Mouse (Mus musculus) kidney, embryonic 14.5 days (tissue): Measurements from ENCODE around the gene D930007J09Rik. TPM values are rescaled to one million over a fixed set of nuclear protein-coding genes. Genes with fewer than 3 reads are reported as not detected.
A peak's percentile ranks its signal among the peaks of the same experiment; 100 is the strongest.

ENCODE experiments used
- ATAC-seq: fragments of 200-750 bp; cut with Nextera tagmentation; 2 replicates; pipeline ENCODE4 v1.8.0; 2017; ENCODE audit warnings: moderate number of reproducible peaks, mild to moderate bottlenecking, moderate TSS enrichment, moderate library complexity; ENCODE audit not compliant: low FRiP score, low TSS enrichment
- H3K27ac ChIP-seq: fragments of 300-500 bp; sonication (generic); 2 replicates; pipeline ENCODE4 v1.5.1; 2014; ENCODE audit warnings: low read depth, mild to moderate bottlenecking, low read length, moderate library complexity, mixed read lengths
- H3K27me3 ChIP-seq: fragments of 300-500 bp; sonication (generic); 2 replicates; pipeline ENCODE4 v1.6.1; 2014; ENCODE audit warnings: mild to moderate bottlenecking, low read length; ENCODE audit not compliant: control insufficient read depth, insufficient read depth
- H3K36me3 ChIP-seq: fragments of 300-500 bp; sonication (generic); 2 replicates; pipeline ENCODE4 v1.6.1; 2014; ENCODE audit warnings: low read length, mixed read lengths; ENCODE audit not compliant: control insufficient read depth, insufficient read depth
- H3K4me1 ChIP-seq: fragments of 300-500 bp; sonication (generic); 2 replicates; pipeline ENCODE4 v1.6.1; 2014; ENCODE audit warnings: low read length, mixed read lengths; ENCODE audit not compliant: control insufficient read depth, insufficient read depth
- H3K4me2 ChIP-seq: fragments of 300-500 bp; sonication (generic); replicated peaks from 2 replicates; pipeline ENCODE4 v1.6.1; 2014; ENCODE audit warnings: low read depth, mild to moderate bottlenecking, low read length
- H3K4me3 ChIP-seq: fragments of 300-500 bp; sonication (generic); 2 replicates; pipeline ENCODE4 v1.5.1; 2014; ENCODE audit warnings: mild to moderate bottlenecking, low read length
- H3K9ac ChIP-seq: fragments of 300-500 bp; sonication (generic); 2 replicates; pipeline ENCODE4 v1.6.1; 2014; ENCODE audit warnings: low read depth, mild to moderate bottlenecking, low read length, moderate library complexity
- H3K9me3 ChIP-seq: fragments of 300-500 bp; sonication (generic); 2 replicates; pipeline ENCODE4 v1.6.1; 2016; ENCODE audit warnings: low read length; ENCODE audit not compliant: control insufficient read depth
- WGBS: fragments of 180-500 bp; shearing (Covaris S2); extraction: QIAGEN DNeasy Blood & Tissue Kit; methylation state at CpG from one replicate; pipeline ENCODE4 v1.1.7; 2014; 5-methylcytosine and 5-hydroxymethylcytosine counted together
- polyA plus RNA-seq: library from polyadenylated mRNA; unstranded; fragments of >200 nt; fragmentation: Nextera tagmentation; extraction: Ambion mirVana; gene quantifications from 2 replicates; pipeline ENCODE4 v1.2.1, GENCODE M21; 2014

Gene D930007J09Rik
- polyA plus RNA-seq, 1 experiment from 2014 or later, result not detected

- no peak overlapping the region for H3K9ac ChIP-seq
- no peak overlapping the region for H3K4me3 ChIP-seq
- no peaks in the 10 kb centered on the region for H3K4me1 ChIP-seq
- H3K4me2 ChIP-seq, result no peak overlapping the region
- no peaks in the 10 kb centered on the region for H3K36me3 ChIP-seq
- 57% methylated on average over 1 of the region's 1 CpGs for WGBS
- no peak for ATAC-seq
- H3K27me3 ChIP-seq, result no peaks in the 10 kb centered on the region
- H3K27ac ChIP-seq, result no peak overlapping the region
- H3K9me3 ChIP-seq, result no peaks in the 10 kb centered on the region
Measured at GRCm38 (mm10) chr13:32839314-32839713, 36.7 kb upstream of the D930007J09Rik start.

GRCm38 (mm10) chr13:32834513-32834912 is 31.9 kb upstream of the D930007J09Rik start:
- WGBS, result 91% methylated on average over 5 of the region's 5 CpGs
- Histone ChIP-seq H3K9me3 (no peaks in the 10 kb centered on the region), H3K4me1 (no peaks in the 10 kb centered on the region), H3K4me3 (no peak overlapping the region), H3K27ac (no peak overlapping the region), H3K27me3 (no peaks in the 10 kb centered on the region), H3K36me3 (no peaks in the 10 kb centered on the region), H3K9ac (no peak overlapping the region), H3K4me2 (no peak overlapping the region)
- ATAC-seq, result no peak

- no peak for ATAC-seq
- no peaks in the 10 kb centered on the region for H3K36me3 ChIP-seq
- WGBS, result 78% methylated on average over 6 of the region's 6 CpGs
- H3K27ac ChIP-seq, result no peak overlapping the region
- H3K9ac ChIP-seq, result no peak overlapping the region
- no peaks in the 10 kb centered on the region for H3K4me1 ChIP-seq
- H3K27me3 ChIP-seq, result no peaks in the 10 kb centered on the region
- no peak overlapping the region for H3K4me2 ChIP-seq
- H3K4me3 ChIP-seq, result no peak overlapping the region
- no peaks in the 10 kb centered on the region for H3K9me3 ChIP-seq
Measured at GRCm38 (mm10) chr13:32833237-32833636, 30.6 kb upstream of the D930007J09Rik start.

GRCm38 (mm10) chr13:32832776-32833175 is 30.1 kb upstream of the D930007J09Rik start:
- no peak overlapping the region for H3K9ac ChIP-seq
- WGBS, result 75% methylated on average over 3 of the region's 3 CpGs
- no peaks in the 10 kb centered on the region for H3K36me3 ChIP-seq
- no peak for ATAC-seq
- H3K27me3 ChIP-seq, result no peaks in the 10 kb centered on the region
- H3K4me2 ChIP-seq, result no peak overlapping the region
- H3K27ac ChIP-seq, result no peak overlapping the region
- no peaks in the 10 kb centered on the region for H3K4me1 ChIP-seq
- no peaks in the 10 kb centered on the region for H3K9me3 ChIP-seq
- no peak overlapping the region for H3K4me3 ChIP-seq

- H3K9ac ChIP-seq, result no peak overlapping the region
- no peak overlapping the region for H3K4me3 ChIP-seq
- H3K4me2 ChIP-seq, result no peak overlapping the region
- no peak overlapping the region for H3K27ac ChIP-seq
- H3K36me3 ChIP-seq, result no peaks in the 10 kb centered on the region
- WGBS, result 74% methylated on average over 3 of the region's 3 CpGs
- no peak for ATAC-seq
- H3K4me1 ChIP-seq, result no peaks in the 10 kb centered on the region
- H3K9me3 ChIP-seq, result no peaks in the 10 kb centered on the region
- H3K27me3 ChIP-seq, result no peaks in the 10 kb centered on the region
Measured at GRCm38 (mm10) chr13:32831505-32832273, 29.0 kb upstream of the D930007J09Rik start.

GRCm38 (mm10) chr13:32828886-32829285 is 26.2 kb upstream of the D930007J09Rik start:
- Histone ChIP-seq H3K27me3 (no peaks in the 10 kb centered on the region), H3K27ac (no peak overlapping the region), H3K9me3 (no peaks in the 10 kb centered on the region), H3K4me2 (no peak overlapping the region), H3K36me3 (no peaks in the 10 kb centered on the region), H3K4me3 (no peak overlapping the region), H3K9ac (no peak overlapping the region), H3K4me1 (no peaks in the 10 kb centered on the region)
- WGBS, result 77% methylated on average over 4 of the region's 4 CpGs
- ATAC-seq, result no peak

- H3K27me3 ChIP-seq, result no peaks in the 10 kb centered on the region
- H3K4me2 ChIP-seq, result no peak overlapping the region
- ATAC-seq, result 0 out of 2 replicates have a peak, but pooled peaks have one; percentile 35
- H3K9ac ChIP-seq, result no peak overlapping the region
- no peak overlapping the region for H3K27ac ChIP-seq
- no peaks in the 10 kb centered on the region for H3K9me3 ChIP-seq
- no peaks in the 10 kb centered on the region for H3K4me1 ChIP-seq
- H3K4me3 ChIP-seq, result no peak overlapping the region
- no peaks in the 10 kb centered on the region for H3K36me3 ChIP-seq
- 60% methylated on average over 4 of the region's 4 CpGs for WGBS
Measured at GRCm38 (mm10) chr13:32827951-32828350, 25.3 kb upstream of the D930007J09Rik start.

- Histone ChIP-seq H3K27me3 (no peaks in the 10 kb centered on the region), H3K36me3 (no peaks in the 10 kb centered on the region; the same call in 1 of the 2 replicates), H3K4me1 (no peaks in the 10 kb centered on the region), H3K4me3 (no peak overlapping the region), H3K9me3 (no peaks in the 10 kb centered on the region), H3K27ac (no peak overlapping the region), H3K9ac (no peak overlapping the region), H3K4me2 (no peak overlapping the region)
- WGBS, result 80% methylated on average over 3 of the region's 3 CpGs
- ATAC-seq, result no peak
Measured at GRCm38 (mm10) chr13:32827111-32827822, 24.6 kb upstream of the D930007J09Rik start.

- no peak for ATAC-seq
- 94% methylated on average over 8 of the region's 8 CpGs for WGBS
Measured at GRCm38 (mm10) chr13:32825546-32825945, 22.9 kb upstream of the D930007J09Rik start.

More at GRCm38 (mm10) chr13:32825546-32825945, 22.9 kb upstream of the D930007J09Rik start:
- H3K4me2 ChIP-seq, result no peak overlapping the region
- H3K27me3 ChIP-seq, result no peaks in the 10 kb centered on the region
- H3K9me3 ChIP-seq, result no peaks in the 10 kb centered on the region
- H3K36me3 ChIP-seq, result peaks cover 15% of the 10 kb centered on the region
- H3K4me1 ChIP-seq, result no peaks in the 10 kb centered on the region
- H3K9ac ChIP-seq, result no peak overlapping the region
- H3K4me3 ChIP-seq, result no peak overlapping the region
- no peak overlapping the region for H3K27ac ChIP-seq
